Mouse (Mus musculus) naive thymus-derived CD4-positive, alpha-beta T cell, adult 2 months (primary cell): ENCODE measurements around the gene Pard3.

ENCODE experiments used
- DNase-seq: peaks from one replicate; pipeline ENCODE4 v3.0.0-alpha.2; 2011; ENCODE audit warnings: low read depth

Pard3 gene

DNA sequence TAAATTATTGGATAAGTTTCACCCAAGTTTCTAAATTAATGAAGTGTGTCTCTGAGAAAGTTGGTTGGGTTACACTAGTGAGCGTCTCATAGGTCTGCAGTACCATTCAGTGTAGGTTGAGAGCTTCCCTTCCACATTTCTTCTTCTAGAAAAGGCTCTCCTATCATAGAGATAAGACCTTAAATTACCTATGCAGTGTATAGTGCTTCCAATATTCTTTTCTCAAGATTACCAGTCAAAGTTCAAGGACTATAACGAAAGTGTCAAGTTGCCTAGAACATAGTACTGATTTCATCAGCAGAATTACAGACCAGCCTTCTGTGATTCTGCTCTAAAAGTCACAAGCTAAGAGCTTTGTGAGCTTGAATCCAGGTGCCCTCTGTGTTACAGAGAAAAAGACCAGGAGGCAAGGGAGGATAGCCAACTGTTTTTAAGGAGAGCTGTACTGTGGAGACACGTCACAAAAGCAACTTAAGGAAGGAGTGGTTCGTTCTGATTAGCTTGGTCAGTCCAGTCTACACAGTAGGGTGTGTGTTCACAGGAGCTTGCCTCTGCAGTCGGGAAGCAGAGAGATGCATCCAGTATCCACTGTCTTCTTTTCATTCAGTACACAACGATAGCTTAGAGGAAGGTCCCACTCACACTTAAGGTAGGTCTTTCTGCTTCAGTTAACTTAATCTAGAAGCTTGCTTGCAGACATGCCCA is 229.5 kb downstream of the Pard3 start:
- no peak for DNase-seq

DNA sequence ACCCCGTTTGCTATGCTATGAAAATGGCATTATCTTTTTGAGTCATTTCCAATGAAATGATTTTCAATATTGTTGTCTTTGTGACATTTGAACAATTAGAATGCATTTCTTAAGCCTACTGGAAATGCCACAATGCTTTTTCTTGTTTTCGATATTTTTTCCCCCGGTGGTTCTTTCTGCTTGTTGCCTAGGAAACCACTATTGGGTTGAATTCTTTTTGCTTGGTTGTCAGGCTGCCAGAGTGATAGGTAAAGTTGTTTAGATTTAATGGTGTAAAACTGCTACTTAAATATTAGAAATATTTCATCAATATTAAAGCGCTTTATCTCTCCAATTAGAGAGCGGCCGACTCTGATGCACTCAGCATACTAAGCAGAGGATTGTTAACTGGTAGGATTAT is 230.4 kb downstream of the Pard3 start:
- DNase-seq, result no peak

DNA sequence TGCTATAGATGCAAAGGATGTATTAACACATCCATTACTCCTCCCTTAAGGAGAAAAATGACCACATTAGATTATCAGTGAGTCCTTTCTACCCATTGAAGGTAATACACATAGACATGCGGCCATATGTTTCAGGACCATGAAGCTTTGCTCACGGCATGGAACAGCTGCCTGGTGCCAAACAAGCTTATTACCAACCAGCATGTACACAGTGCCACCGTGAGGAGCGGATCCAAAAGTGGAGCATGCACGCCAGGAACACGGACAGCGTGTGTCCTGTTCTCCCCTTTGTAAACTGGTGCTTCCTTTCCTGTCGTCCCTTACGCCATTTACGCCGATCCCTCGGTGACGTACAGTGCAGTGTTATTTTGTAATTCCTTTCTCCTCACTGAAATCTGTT is 232.2 kb downstream of the Pard3 start:
- DNase-seq, result no peak

DNA sequence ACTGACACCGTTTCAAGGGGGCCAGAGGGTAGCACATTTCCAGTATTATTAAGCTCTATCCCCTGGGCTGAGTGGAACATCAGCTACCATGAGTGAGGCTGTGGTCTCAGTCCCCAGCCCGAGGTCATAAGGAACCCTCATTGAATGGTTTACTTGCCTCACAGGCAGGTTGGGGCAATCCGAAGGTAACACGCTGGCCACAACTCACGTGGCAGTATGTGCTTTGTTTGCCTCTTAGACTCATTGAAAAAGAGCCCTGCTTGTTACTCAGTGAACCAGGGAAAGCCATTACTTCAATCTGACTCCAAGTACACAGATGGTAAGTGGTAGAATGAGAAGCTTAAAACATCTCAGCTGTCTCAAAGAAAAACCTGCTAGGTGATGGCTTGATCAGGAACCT is 236.8 kb downstream of the Pard3 start:
- DNase-seq, result no peak

DNA sequence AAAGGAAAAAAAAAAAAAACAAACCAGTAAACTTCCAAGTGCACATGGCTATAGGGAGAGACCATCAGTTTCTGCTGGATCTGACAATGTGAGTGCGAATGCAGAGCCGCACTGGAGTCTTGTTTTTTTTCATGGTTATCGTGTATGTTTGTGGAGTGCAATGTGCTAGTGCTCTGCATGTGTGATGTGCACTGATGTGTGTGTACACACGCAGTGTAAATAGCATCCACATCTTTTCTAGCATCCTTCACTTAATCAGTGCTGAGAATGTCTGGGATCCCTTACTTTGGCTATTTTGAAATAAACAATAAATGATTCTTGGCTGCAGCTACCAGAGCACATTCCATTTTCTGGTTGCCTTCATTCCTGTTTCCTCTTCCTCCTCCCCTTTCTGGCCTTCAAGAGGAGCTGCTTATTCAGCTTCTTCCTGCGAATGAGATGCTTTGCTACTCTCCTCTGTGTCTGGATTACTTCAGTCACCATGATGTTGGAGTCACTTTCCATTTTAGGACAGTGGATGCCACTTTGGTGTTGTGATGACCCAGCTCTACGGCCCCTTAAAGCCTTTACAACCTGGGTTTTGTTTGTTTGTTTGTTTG is 239.3 kb downstream of the Pard3 start:
- no peak for DNase-seq

DNA sequence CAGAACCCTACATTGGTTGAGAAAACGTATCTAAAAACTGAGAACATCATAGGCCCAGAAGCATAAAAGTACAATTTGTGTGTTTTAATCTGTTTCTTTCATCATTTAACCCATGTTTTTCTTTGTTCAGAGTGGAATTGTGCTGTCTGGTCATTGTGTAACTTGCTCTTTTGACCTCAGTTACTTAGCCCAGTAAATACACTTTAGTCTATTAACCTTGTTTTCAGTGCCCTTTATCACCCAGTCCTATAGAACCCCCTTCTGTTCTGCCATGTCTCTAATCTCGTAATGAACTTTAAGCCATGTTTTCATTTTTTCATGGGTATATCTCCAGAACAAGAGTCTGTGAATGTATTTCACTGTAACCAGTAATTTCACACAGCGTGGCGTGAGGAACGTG is 243.3 kb downstream of the Pard3 start:
- DNase-seq, result no peak

DNA sequence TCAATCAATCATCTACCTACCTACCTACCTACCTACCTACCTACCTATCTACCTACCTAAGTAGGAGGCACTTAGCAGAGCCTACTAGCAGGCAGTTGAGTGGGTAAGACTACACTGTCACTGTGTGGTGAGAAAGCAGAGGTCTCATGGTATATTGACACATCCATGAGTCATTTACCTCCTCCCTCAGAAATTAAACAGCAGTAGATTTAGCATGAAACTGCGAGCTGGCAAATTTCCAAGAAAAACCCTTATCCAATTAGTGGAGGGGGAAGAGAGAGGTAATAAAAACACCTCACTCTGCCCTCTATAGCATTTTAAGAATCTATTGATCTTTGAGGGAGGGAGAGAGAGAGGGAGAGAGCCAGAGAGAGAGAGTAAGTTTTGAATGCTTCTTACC is 245.7 kb downstream of the Pard3 start:
- DNase-seq, result no peak

DNA sequence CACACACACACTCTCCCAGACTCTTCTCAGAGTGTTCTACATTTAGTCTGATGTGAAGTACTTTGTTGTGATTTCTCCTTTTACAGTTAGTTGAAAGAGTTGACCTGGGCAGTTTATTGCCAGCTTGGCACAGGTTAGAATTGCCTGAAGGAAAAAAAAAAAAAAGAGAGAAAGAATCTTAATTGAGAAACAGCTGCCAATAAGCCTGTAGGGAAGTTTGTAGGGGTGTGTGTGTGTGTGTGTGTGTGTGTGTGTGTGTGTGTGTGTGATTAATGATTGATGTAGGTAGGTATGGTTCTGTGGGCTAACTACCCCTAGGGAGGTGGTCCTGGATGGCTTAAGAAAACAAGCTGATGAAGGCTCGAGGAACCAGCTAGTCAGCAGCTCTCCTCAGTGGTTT is 252.1 kb downstream of the Pard3 start:
- no peak for DNase-seq

DNA sequence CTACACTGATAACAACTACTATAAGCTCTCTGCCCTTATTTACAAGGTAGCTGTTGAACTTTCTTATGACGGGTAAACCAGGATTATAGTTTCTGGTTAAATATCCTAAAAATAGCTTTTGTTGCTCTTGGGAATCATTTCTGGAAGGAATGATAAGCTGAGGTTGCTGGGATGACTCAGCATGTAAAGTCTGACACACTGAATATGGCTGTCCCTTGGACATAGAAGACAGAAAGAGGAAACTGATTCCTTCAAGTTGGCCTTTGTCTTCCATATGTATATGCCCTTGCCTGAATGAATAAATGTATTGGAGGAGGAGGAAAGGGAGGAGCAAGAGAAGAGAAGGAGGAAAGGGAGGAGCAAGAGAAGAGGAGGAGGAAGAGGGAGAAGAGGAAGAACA is 254.2 kb downstream of the Pard3 start:
- no peak for DNase-seq

DNA sequence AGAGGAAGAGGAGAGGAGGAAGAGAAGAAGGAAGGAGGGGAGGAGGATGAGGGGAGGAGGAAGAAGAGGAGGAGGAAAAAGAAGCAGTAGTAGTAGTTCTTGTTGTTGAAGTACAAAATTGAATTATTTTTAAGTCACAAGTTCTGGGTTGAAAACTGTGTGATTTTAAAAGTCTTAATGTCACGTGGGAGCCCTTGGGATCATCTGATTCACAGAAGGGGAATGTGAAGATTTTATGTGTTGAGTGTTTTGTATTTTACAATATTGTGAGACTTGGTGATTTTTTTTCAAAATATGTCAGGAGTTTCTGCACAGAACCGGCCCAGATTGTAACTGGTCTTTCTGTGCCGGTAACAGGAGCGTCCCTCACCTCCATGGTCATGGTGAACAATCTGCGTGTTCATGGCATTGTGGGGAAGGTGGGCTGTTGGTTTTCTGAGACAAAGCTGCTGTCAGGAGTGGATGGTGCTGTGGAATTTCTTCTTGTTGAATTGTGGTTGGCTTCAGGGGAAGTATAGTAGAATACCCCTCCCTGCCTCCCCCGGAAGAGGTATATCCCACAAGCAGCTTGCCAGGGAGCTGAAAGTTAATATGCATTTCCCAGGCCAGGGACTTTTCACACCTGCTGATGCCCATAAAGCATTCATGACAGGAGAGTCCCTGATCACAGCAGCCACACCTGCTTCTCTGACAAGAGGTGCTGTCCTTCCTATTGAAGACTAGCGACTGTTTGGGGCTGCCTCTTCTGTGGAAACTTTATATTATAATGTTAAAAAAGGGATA is 254.9 kb downstream of the Pard3 start:
- DNase-seq, result no peak

DNA sequence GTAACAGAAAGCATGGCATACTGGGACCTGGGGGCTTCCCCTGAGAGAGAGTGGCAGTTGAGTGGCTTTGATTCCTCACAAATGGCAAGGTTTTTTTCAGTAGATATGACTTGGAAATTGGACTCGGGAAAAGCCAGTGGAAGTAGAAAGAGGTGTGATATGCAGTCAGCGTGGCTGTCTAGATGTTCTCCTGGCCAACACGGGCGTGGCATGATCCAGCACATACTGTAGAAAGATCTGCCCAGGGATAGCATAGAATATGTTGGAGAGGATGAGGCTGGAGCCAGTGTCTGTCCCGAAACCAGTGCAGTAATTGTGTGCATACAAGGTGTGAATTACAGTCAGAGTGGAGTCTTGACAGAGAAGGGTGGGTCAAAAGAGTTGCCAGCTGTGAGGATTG is 257.2 kb downstream of the Pard3 start:
- no peak for DNase-seq

DNA sequence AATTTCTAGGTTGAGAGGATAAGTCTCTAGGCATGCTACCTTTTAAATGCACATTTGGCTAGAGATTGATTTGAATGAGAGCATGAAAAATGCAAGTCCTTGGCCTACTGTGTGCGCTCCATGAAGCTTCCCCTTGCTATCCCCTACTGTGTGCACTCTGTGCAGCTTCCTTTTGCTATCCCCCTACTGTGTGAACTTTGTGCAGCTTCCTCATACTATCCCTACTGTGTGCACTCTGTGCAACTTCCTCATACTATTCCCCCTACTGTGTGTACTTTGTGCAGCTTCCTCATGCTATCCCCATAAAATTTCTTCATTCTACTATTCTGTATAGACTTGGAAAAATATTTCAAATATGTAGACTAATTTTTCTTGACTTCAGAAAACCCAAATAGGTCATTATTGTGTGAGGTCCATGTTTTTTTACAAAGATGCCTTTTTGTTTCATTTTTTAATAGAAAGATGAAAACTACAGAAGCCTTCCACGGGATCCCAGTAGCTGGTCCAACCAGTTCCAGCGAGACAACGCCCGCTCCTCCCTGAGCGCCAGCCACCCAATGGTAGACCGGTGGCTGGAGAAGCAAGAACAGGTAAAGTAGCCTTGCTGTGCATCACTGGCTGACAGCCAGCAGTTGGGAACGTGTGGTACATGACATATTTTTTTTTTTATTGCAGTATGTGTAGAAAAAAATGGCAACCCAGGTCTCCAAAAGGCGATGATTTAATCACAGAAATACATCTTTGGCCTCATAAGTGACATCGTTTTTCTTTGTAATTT is 260.1 kb downstream of the Pard3 start:
- no peak for DNase-seq

DNA sequence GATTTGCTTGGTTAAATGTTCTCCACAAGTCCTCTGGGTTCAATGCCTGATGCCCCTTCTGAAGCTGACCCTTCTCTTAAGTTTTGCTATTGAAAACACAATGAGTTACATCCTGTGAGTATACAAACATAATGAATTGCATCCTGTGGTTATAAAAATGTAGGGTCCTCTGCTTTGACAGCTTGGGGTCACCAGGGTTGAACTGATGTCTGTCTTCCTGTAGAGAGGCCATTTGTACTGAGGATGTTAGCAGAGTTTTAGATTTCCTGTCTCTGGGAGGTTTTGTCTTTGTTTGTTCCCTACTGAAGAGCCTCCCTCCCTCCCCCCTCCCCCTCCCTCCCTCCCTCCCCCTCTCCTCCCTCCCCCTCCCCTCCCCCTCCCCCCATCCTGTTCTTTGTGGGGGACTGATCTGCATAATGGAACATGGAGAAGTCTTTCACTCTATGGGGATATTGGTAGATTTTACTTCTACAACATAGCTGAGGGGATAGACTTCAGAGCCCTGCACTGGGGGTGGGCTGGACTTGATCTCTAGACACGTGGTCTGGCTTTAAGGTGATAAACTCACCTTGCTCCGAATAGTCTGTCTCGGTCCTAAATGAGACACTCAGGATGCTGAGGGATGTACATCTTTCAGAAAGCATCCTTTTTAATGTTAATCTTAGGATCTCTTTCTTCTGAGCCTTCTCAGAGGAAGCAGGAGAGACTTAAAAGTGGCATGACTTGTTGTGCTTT is 261.3 kb downstream of the Pard3 start:
- peak; percentile 45 for DNase-seq

DNA sequence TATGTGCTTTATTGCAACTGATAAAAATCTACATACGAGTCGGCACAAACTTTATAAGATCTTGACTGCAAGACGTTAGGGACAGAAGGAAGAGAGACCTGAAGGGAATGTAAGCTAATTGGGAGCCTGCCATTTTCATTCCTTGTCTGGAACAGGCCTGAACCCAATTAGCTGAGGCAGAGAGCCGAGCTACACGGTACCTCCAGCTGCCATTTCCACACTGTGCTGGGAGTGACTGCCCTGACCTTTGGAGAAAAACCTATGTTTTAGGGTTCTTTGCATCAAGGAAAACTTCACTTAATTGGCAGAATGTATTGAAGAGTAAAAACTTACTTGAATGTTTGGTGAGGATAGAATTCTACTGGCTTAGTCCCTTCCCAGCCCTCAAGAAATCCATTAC is 262.1 kb downstream of the Pard3 start:
- DNase-seq, result no peak

DNA sequence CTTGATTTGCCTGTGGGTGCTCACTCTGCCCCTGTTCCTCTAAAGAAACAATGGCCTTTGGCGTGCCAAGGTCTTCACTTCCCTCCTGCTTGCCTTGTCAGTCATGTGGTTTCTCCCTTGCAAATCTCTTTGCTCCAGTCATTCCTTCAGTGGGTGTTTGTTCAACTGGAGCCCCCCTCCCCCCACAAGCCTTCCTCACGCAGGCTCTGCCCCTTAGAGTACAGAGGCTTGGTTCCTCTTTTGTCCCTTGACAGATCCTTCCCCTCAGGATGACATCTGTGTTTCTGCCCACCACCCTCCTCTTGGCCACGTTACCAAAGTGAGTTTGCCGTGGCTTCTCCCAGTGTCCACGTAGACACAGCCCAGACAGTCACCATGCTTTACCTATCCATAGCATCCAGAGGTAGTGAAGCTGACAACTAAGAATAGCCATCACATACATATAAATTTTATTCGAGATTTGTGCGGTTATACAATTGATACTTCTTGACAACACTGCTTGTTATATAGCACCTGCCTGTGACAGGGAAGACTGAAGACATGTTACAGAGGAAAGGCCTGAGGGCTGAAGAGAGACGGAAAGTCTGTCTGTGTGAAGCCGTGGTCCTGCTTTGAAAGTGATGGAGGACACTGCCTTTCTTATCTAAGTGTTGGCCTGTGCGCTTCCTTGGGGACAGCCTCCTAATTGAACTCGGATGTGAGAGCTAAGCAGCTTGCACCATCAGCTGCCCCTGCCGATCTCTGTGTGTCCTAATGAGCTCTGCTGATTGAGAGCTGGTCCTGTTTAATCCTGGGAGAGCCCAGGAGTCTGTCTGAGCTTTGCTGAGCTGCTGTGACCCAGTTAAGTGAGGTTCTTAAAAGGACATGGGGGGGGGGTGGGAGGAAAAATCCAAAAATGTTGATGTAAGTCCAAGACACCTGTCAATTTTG is 266.8 kb downstream of the Pard3 start:
- no peak for DNase-seq

DNA sequence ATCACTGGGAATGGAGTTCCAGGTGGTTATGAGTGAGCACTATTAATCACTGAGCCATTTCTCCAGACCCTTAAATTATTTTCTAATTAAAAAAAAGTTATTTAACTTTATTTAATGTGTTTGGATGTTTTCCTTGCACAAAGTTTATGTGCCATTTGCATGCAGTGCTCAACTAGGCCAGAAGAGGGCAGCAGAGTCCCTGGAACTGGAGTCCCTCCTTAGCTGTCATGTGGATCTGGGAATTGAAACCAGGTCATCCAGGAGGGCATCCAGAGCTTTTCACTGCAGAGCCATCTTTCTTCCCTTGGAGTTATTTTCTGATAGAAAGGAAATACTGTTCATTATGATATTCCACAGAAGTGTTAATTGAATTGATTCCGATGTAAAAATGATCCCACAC is 268.1 kb downstream of the Pard3 start:
- peak; percentile 64 for DNase-seq

DNA sequence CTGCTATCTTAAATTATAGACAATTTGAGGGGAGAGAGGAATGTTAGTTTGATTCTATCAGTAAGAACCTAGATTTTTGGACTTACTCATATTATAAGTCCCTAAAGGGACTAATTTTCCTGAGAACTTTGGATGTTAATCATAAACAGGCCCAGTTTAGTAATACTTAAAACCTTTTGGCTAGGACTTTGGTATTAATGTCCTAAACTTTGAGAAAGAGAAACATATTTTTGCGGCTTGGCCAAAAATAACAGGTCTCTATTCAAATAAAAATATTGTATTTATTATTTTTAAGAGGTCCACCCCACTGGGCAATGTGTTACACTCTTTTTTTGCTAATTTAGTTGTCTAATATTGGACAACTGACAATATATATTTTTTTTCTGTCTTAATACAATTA is 271.5 kb downstream of the Pard3 start:
- no peak for DNase-seq

DNA sequence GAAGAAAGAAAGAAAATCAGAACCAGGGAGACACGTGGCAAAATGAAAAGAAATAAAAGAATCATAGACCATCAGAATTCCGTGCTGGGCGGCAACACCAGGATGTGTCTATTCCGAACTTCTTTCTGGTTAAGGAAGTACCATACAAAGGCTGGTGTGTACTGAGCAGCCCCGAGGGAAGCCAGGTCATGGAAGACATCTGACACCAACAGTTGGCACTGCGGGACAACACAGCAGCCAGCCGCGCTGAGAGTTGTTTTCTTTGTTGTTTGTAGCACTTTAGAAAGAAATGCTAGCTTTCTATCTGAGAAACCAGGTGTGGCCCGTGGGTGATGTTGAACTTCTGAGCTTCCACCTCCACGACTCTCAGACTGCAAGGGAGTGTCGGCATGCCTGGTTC is 274.5 kb downstream of the Pard3 start:
- DNase-seq, result no peak

DNA sequence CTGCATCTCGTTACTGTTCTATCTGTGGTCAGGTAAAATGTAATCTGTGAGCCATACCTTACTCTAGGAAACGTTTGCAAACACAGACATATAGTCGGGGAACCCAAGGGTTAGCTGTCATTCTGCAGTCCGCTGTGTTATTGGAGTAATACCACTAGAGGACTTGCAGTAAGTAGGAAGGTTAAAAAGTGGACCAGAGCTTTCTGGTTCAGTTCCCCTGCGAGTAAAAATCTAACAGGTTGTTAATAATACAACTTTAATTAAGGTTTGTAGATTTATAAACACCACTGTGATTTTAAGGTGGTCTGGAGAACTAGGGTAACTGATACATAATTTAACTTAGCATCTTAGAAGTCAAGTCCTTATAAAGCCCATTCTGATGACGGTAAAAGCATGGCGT is 277.4 kb downstream of the Pard3 start:
- DNase-seq, result no peak

DNA sequence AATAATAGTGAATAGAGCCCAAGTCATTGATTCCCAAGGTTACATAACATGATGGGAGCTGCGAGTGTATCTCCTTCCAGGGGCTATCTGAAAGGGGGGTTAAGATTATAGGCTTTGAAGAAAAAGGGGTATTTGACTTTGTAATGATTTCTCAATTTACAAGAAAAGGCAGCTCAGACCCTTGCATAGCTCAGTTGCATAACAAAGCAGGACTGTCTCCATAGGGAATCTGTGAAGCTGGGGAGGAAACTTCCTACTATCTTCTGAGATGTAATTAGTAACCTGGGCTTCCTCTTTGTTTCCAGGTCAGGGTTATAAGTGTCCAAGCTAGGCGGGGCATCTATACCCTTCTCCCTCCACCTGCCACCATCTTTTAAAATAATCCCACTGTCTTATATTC is 279.4 kb downstream of the Pard3 start:
- DNase-seq, result no peak

DNA sequence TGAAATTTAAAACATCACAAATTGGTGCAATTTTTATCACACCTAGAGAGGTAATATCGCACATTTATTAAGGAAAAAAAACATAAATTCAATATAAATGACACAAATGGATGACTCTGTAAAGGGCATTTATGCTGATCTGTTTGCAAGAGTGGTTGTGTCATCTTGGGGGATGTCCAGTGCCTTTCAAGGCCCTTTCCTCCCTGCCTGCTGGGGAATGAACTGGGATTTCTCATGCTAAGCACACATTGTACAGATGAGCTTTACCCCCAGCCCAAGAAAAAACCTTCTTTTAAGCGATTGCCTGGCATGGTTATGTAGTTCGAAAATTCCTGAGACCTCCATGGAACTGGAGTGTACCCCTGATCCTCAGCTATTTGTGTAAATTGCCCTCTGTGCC is 280.7 kb downstream of the Pard3 start:
- no peak for DNase-seq
